Mouse (Mus musculus) cerebellum, adult 8-10 months (tissue): ENCODE measurements around the gene Thada.
"Not testable (repeated sequence)": the region's sequence is repeated elsewhere in the genome, so short reads cannot be mapped to it uniquely, and the experiment has no call there.

Experiments
- DNase-seq: peaks from one replicate; pipeline ENCODE4 v3.0.0; 2022

Thada gene

DNA sequence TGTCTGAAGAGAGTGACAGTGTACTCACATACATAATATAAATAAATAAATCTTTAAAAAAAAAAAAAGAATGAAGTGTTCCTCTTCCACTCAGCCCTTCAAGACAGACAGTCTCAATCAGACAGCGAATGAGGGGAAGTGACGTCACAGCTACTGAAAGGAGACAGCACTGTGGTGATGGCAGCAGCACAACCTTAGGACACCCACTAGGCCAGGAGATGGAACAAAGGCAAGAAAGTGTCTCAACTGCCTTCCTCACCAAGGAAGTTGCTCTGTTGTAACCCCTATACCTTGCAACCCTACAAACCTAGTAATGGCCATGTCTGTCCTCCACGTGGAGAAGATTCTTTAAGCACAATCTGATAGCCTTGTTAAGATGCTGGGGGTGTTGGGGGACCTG, 125.4 kb downstream of the Thada start:
- DNase-seq, result no peak

DNA sequence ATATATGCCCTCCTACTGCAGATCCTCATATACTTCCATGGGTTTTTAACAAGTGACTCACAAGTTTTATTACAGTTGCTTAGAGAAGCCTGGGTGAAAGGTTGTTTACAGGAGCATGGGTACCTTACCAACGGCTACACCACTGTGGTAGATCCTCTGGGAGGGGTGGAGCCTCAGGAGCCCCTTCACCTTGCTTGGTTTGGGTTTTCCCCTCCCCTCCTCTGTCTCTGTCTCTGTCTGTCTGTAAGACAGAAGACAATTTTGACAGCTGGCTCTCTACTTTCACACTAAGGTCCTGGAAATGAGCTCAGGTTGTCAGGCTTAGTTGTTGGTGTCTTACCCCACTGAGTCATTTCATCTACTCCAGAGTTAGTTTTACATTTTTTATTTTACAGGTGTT, 130.0 kb downstream of the Thada start:
- no peak for DNase-seq

DNA sequence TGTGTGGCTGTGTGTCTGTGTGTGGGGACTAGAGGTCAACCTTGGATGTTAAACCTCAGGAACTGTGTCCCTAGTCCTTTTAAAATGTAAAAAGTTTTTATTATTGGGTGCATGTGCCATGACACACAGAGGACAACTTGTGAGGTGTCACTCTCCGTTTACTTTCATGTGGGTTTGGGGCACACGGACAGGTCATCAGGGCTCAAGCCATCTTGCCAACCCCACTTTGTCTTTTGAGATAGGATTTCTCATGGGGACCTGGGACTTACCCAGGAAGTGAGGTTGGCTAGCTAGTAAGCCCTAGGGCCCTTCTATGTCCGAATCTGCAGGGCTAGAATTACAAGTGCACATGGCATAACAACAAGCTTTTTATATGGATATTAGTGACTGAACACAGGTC, 130.9 kb downstream of the Thada start:
- DNase-seq, result no peak

- no peak for DNase-seq
These were observed 131.6 kb downstream of the Thada start for GRCm38 (mm10) chr17:84334241-84335014.

GRCm38 (mm10) chr17:84332940-84333339, 133.1 kb downstream of the Thada start:
- DNase-seq, result no peak

- no peak for DNase-seq
These were observed 135.0 kb downstream of the Thada start for GRCm38 (mm10) chr17:84330986-84331385.

DNA sequence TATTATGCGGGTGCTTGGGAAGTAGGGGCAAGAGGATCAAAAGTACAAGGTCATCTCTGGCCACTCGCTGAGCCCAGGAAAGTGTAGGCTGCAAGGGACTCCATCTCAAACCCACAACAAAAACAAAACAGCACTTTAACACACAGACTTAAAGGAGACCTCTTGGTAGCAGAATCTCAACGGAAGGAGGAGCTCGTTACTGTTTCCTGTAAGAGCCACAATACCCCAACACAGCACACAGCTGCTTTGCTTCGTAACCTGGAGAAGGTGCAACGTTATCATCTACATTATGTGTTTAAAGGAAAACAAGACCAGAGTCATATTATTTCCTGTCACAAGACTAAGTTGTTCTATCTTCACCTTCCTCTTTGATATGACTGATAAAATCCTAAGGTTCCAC, 135.5 kb downstream of the Thada start:
- DNase-seq, result no peak

- no peak for DNase-seq
These were observed 136.0 kb downstream of the Thada start for GRCm38 (mm10) chr17:84329906-84330470.

GRCm38 (mm10) chr17:84328526-84328925, 137.5 kb downstream of the Thada start:
- DNase-seq, result no peak

- DNase-seq, result no peak
These were observed 138.7 kb downstream of the Thada start for GRCm38 (mm10) chr17:84327051-84327925.

- DNase-seq, result no peak
These were observed 143.8 kb downstream of the Thada start for GRCm38 (mm10) chr17:84322176-84322575.

DNA sequence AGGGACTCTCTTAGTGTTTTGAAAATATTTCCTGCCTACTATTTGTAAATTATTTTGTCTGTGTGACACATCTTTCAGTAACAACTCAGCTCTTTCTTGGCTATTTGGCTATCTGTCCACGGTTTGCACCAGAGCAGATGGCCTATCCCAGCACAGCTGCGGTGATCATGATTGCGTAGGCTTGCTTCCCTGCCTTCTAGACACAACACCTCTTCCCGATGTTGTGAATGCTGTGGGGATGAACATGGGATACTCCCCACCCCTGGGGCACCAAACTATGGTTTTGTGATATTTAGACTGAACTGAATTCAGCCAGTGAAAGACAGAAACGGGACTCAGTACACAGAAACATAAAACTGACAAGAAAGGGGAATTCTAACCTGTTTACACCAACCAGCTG, 144.7 kb downstream of the Thada start:
- DNase-seq, result no peak

DNA sequence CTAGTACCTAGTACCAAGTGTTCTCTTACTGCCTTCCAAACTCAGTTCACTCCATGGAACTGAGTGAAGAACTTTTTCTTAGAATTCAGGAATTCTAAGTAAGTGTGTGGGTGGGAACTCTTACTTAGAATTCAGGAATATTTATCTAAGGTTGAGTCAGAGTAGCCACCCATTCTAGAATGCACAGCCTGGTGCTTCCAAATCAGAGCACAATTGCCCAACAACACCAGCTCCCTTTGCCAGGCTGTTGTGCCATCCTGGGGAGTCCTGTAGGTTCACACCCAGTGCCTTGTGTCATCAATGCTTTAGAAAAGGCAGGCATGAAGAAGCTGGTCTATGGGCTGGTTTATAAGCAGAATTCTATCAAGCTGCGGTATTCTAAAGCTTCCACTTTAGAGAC, 145.4 kb downstream of the Thada start:
- no peak for DNase-seq

DNA sequence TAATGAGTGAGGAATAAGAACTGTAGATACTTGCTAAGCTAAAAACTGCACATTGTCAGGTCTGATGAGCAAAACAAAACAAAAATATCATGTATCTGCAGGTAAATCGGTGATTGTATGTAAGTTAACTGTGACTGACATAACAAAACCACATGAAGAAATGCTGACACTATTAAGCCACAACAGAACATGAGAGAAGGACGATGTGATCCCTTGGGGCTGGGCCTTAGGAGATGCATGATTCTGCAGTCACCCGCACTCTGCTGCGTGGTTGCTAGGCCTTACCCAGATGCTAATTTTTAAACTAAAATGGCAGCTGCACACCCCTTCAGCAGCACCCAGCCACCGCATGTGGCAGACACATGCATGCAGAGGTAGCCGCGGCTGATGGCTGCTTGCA, 151.7 kb downstream of the Thada start:
- no peak for DNase-seq

- no peak for DNase-seq
These were observed 152.5 kb downstream of the Thada start for GRCm38 (mm10) chr17:84313494-84313893.

GRCm38 (mm10) chr17:84306151-84306550, 159.9 kb downstream of the Thada start:
- no peak for DNase-seq

DNA sequence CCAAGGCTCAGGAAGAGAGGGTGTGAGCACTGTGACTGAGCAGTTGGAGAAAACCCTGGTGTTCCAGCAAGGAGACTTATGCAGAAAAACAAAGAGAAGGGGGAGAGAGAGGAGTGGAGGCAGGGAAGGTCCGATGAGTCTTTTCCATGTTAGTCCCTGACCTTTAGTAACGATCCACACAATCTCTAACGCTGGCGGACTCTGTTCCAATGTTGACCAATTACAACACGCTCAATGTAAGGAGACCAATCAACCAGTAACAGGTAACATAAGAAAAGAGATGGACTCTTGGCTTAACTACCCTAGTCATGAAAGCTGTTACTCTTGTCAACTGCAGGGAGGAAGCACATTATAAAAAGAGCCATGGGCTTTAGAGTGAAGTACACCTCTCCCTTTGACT, 160.9 kb downstream of the Thada start:
- no peak for DNase-seq

- no peak for DNase-seq
These were observed 161.9 kb downstream of the Thada start for GRCm38 (mm10) chr17:84304141-84304540.

DNA sequence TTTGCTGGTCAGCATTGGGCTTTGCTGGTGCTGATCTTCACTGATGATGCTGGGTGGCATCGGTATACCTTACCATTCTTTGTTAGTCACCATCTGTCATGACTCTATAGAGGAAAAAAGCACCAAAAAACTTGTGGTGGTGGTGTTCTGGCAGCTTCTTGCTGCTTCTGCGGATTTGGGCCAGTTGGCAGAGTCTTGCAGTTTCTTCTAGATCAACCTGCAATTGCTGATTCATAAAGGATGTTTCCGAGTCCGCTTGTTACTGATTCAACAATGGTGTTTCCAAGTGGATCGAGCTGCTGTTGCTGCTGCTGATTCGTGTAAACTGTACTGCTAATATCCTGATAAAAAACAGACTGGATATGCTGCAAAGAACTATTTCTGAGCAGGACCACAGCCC, 168.0 kb downstream of the Thada start:
- no peak for DNase-seq

- DNase-seq, result no peak
These were observed 172.8 kb downstream of the Thada start for GRCm38 (mm10) chr17:84293221-84293620.

DNA sequence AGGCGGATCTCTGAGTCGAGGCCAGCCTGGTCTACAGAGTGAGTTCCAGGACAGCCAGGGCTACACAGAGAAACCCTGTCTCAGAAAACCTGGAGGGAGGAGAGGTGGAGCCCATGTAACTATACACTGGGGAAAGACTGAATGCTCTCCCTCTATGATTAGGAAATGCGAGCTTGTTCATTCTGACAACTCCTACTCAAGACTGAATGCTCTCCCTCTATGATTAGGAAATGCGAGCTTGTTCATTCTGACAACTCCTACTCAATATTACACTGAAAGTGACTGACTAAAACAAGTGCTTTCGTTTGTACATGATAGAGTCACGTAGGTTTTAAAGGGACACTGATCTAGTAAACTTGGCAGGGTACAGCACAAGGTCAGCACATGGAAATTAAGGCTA, 174.8 kb downstream of the Thada start:
- not testable (repeated sequence) for DNase-seq

DNA sequence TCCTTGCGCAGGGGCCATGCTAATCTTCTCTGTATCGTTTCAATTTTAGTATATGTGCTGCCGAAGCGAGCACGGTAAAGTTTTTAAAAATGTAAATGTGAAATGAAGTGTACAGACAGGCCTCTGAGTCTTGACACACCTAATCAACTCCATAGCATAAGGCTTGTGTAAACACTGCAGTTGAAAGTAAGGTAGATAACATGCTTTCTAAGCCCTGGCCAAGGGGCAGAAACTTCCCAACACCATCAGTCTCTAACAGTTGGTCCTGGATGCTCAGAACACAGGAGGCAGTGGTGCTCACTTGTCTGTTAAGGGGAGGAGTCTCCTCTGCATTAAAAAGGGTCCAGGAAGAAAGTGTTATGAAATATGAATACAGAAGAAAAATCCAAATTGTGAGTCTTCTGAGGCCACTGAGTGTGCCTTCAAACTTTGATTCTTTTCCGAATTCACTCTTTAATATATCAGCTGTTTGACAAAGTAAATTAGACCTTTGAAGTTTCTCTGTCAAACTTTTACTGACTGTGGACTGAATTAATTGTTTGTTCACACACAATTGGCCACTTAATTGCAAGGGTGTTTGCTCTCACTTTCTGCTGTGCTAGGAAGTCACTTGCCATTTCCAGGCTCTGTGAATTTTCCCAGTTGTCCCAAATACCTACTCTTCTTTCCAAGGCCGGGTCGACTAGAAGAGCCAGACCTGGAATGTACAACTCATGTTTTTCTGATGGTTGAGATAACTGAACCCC, 178.2 kb downstream of the Thada start:
- DNase-seq, result no peak

DNA sequence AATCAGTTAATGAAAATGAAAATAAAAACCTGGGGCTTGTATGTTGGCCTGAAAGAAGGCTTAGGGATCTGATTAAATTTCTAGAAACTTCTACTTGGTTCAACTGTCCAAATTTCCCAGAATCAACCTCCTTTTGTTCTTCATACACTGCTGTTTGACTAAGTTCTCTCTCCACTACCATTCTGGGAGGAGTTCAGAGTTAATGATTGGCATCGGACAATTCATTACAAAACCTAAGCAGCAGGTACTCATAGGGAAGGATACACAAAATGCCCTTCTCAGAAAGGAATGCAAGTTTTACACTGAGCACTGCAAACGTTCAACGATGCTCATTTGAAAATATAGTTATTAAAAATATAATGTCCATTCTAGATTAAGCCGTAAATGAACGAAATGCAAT, 179.5 kb downstream of the Thada start:
- no peak for DNase-seq
